Mouse (Mus musculus) CH12.LX (cell line): Measurements from ENCODE around the gene Gm49325.

Experiments
- CTCF ChIP-seq, 2 experiments: IDR thresholded peaks in 1 of 2; conservative IDR thresholded peaks in 1 of 2; 2 replicates each; pipeline ENCODE4 v1.5.1; 2011 to 2012; ENCODE audit warnings: low read depth in 2 of 2, low read length in 2 of 2, improper control_type of control experiment in 1 of 2, inconsistent platforms in 1 of 2, mild to moderate bottlenecking in 1 of 2, moderate library complexity in 1 of 2
- E2F4 ChIP-seq: IDR thresholded peaks from 2 replicates; pipeline ENCODE4 v1.6.1; 2011; ENCODE audit warnings: low read depth, low read length, improper control_type of control experiment; ENCODE audit not compliant: insufficient replicate concordance
- ETS1 ChIP-seq: conservative IDR thresholded peaks from 2 replicates; pipeline ENCODE4 v1.6.1; 2012; ENCODE audit warnings: low read depth, mild to moderate bottlenecking, inconsistent platforms, low read length, improper control_type of control experiment, moderate library complexity
- GABPA ChIP-seq: IDR thresholded peaks from 2 replicates; pipeline ENCODE4 v1.6.1; 2012; ENCODE audit warnings: low read depth, low read length, improper control_type of control experiment, inconsistent platforms; ENCODE audit not compliant: insufficient replicate concordance
- MAX ChIP-seq: IDR thresholded peaks from 2 replicates; pipeline ENCODE4 v1.6.1; 2011; ENCODE audit warnings: low read length, improper control_type of control experiment
- MYC ChIP-seq: IDR thresholded peaks from 2 replicates; pipeline ENCODE4 v1.6.1; 2011; ENCODE audit warnings: low read depth, mild to moderate bottlenecking, improper control_type of control experiment, low read length
- POLR2A ChIP-seq: IDR thresholded peaks from 2 replicates; pipeline ENCODE4 v1.6.1; 2011; ENCODE audit warnings: low read depth, mild to moderate bottlenecking, improper control_type of control experiment, low read length
- POLR2AphosphoS2 ChIP-seq: IDR thresholded peaks from 2 replicates; pipeline ENCODE4 v1.6.1; 2011; ENCODE audit warnings: low read depth, low read length, improper control_type of control experiment
- SIN3A ChIP-seq: IDR thresholded peaks from 2 replicates; pipeline ENCODE4 v1.6.1; 2012; ENCODE audit warnings: low read length, improper control_type of control experiment, inconsistent platforms
- ZMIZ1 ChIP-seq: IDR thresholded peaks from 2 replicates; pipeline ENCODE4 v1.6.1; 2012; ENCODE audit warnings: low read depth, mild to moderate bottlenecking, inconsistent platforms, low read length, improper control_type of control experiment

DNA sequence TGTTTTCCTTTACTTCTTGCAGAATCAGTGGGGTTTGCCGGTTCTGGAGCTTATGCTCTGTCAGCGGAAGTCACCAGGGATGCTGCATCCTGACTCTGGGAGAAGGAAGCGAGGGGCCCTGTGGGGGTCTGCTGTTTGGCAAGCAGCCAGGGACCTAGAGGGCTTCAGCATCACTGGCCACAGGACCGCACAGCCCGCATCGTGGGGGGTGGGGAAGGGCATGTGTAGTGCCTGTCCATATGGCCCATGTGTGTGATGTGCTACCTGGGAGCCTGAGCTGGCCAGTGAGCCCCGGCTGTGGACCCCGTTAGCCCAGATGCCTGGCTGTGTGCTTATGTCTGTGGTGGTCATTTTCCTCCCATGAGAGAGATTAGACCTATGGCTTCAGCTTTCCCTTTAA is 16.2 kb upstream of the Gm49325 start:
- TF ChIP-seq MYC: no peak
- no peak for TF ChIP-seq CTCF (conservative IDR thresholded peaks at IDR 0.05 in 1 of 2, IDR thresholded peaks at IDR 0.05 in 1 of 2; ENCODE audit: low read depth in 2 of 2, low read length in 2 of 2)
- no peak for TF ChIP-seq GABPA
- TF ChIP-seq ETS1: no peak
- TF ChIP-seq POLR2A: no peak
- no peak for TF ChIP-seq E2F4
- TF ChIP-seq MAX: no peak
- TF ChIP-seq POLR2AphosphoS2: no peak
- TF ChIP-seq SIN3A: no peak
- TF ChIP-seq ZMIZ1: no peak
